In the genomic region with DNA sequence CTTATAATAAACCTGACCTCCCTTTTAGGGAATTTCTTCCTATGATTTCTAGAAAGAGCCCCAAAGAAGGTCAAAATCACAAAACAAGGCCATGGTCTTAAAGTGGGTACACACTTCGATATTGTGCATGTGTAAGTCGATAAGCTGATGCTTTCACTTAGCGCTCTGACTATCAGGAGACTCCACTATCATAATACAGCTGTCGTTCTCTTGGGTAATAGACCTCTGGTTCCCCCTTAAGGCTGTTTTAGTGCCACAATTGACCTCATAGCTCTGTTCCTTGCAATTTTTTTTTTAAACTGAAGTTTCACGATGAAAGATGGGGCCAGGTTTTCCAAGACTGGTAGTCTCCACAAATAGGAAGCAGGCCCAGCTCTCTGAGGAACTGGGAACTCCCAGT, we compare ENCODE assay signal across 10 mouse cellular contexts. TPM values are rescaled to one million over a fixed set of nuclear protein-coding genes. Genes with fewer than 3 reads are reported as not detected.
DNase-seq lines count a peak whose midpoint lies in the region; ATAC-seq and TF ChIP-seq lines count a peak whose summit lies in the region.
"Had no signal": no experiment of that assay in that cellular context is flagged by ENCODE, and none has a peak within 500 bp of the region (broad histone marks: within the 10 kb centered on the region; RNA-seq: fewer than 3 reads in every experiment).

No protein-coding gene starts in this region.

- 0 out of 2 replicates have a peak, but pooled peaks cover 3% of the 10 kb centered on the region for H3K9me3 ChIP-seq in forebrain, embryonic 10.5 days
- H3K9me3 ChIP-seq in forebrain, postnatal 0 days (ENCODE audit: low read length) = no peaks in the 10 kb centered on the region
- H3K9me3 ChIP-seq in lung, embryonic 15.5 days = no peaks in the 10 kb centered on the region
- H3K9me3 ChIP-seq in limb, embryonic 10.5 days (replicated peaks) = no peaks in the 10 kb centered on the region
- no peaks in the 10 kb centered on the region for H3K9me3 ChIP-seq in neural tube, embryonic 15.5 days (replicated peaks)

- H3K4me2 ChIP-seq in forebrain, postnatal 0 days (ENCODE audit: low read depth) = no peak overlapping the region
- peak overlapping the region; percentile 66 for H3K4me2 ChIP-seq in lung, embryonic 15.5 days
- peak overlapping the region; percentile 76 for H3K4me2 ChIP-seq in neural tube, embryonic 15.5 days

- peaks cover 34% of the 10 kb centered on the region for H3K4me1 ChIP-seq in forebrain, embryonic 10.5 days
- peaks cover 5% of the 10 kb centered on the region; the same call in 1 of the 2 replicates for H3K4me1 ChIP-seq in forebrain, postnatal 0 days (ENCODE audit: insufficient read depth)
- H3K4me1 ChIP-seq in lung, embryonic 15.5 days = peaks cover 8% of the 10 kb centered on the region
- H3K4me1 ChIP-seq in limb, embryonic 10.5 days = peaks cover 33% of the 10 kb centered on the region
- peaks cover 13% of the 10 kb centered on the region for H3K4me1 ChIP-seq in neural tube, embryonic 15.5 days

- no peak overlapping the region for H3K27ac ChIP-seq in forebrain, embryonic 10.5 days
- H3K27ac ChIP-seq in forebrain, postnatal 0 days (ENCODE audit: low read depth, low read length) = no peak overlapping the region
- no peak overlapping the region for H3K27ac ChIP-seq in lung, embryonic 15.5 days
- H3K27ac ChIP-seq in limb, embryonic 10.5 days = no peak overlapping the region
- no peak overlapping the region for H3K27ac ChIP-seq in neural tube, embryonic 15.5 days (replicated peaks)
- H3K27ac ChIP-seq: left cerebral cortex, adult 2 months had no signal

- ATAC-seq in forebrain, postnatal 0 days = no peak
- ATAC-seq in lung, embryonic 15.5 days (ENCODE audit: borderline replicate concordance, extremely low read depth, low FRiP score, low TSS enrichment) = no peak
- no peak for ATAC-seq in neural tube, embryonic 15.5 days (ENCODE audit: low FRiP score)

- H3K36me3 ChIP-seq in forebrain, embryonic 10.5 days (replicated peaks) = no peaks in the 10 kb centered on the region
- no peaks in the 10 kb centered on the region for H3K36me3 ChIP-seq in forebrain, postnatal 0 days (ENCODE audit: insufficient read depth)
- no peaks in the 10 kb centered on the region for H3K36me3 ChIP-seq in lung, embryonic 15.5 days
- H3K36me3 ChIP-seq in limb, embryonic 10.5 days = no peaks in the 10 kb centered on the region
- no peaks in the 10 kb centered on the region for H3K36me3 ChIP-seq in neural tube, embryonic 15.5 days

- no peak for TF ChIP-seq CTCF in forebrain, postnatal 0 days (IDR thresholded peaks at IDR 0.05; ENCODE audit: low read depth)

- H3K4me3 ChIP-seq in forebrain, embryonic 10.5 days = peak overlapping the region; percentile 47; the same call in 1 of the 2 replicates
- H3K4me3 ChIP-seq in forebrain, postnatal 0 days (ENCODE audit: low read depth, low read length) = no peak overlapping the region
- peak overlapping the region; percentile 23; the same call in 1 of the 2 replicates for H3K4me3 ChIP-seq in lung, embryonic 15.5 days
- H3K4me3 ChIP-seq in limb, embryonic 10.5 days = peak overlapping the region; percentile 50; the same call in 1 of the 2 replicates
- no peak overlapping the region for H3K4me3 ChIP-seq in neural tube, embryonic 15.5 days (replicated peaks)

- 55% methylated on average over 5 of the region's 5 CpGs for WGBS in forebrain, embryonic 10.5 days
- WGBS in forebrain, postnatal 0 days = 58% methylated on average over 5 of the region's 5 CpGs
- 44% methylated on average over 5 of the region's 5 CpGs for WGBS in lung, embryonic 15.5 days
- WGBS in limb, embryonic 10.5 days = 69% methylated on average over 5 of the region's 5 CpGs
- WGBS in neural tube, embryonic 15.5 days = 66% methylated on average over 5 of the region's 5 CpGs

- H3K9ac ChIP-seq in forebrain, postnatal 0 days = no peak overlapping the region
- no peak overlapping the region for H3K9ac ChIP-seq in lung, embryonic 15.5 days
- H3K9ac ChIP-seq in neural tube, embryonic 15.5 days (replicated peaks) = no peak overlapping the region

- peaks cover 79% of the 10 kb centered on the region for H3K27me3 ChIP-seq in forebrain, embryonic 10.5 days (ENCODE audit: poor library complexity, severe bottlenecking)
- peaks cover 5% of the 10 kb centered on the region; the same call in 1 of the 2 replicates for H3K27me3 ChIP-seq in forebrain, postnatal 0 days (ENCODE audit: insufficient read depth, low read length)
- peaks cover 5% of the 10 kb centered on the region; the same call in 1 of the 2 replicates for H3K27me3 ChIP-seq in lung, embryonic 15.5 days
- peaks cover 42% of the 10 kb centered on the region for H3K27me3 ChIP-seq in limb, embryonic 10.5 days (ENCODE audit: low read depth, poor library complexity, severe bottlenecking)
- no peaks in the 10 kb centered on the region for H3K27me3 ChIP-seq in neural tube, embryonic 15.5 days (replicated peaks)

- DNase-seq in forebrain, embryonic 10.5 days (ENCODE audit: extremely low spot score, low spot score) = no peak
- no peak for DNase-seq in forebrain, postnatal 0 days
- no peak for DNase-seq in lung, postnatal 36 days
- DNase-seq in limb, embryonic 10.5 days (ENCODE audit: low spot score) = no peak
- DNase-seq in layer of hippocampus, postnatal 25 days (ENCODE audit: extremely low spot score in 1 of 2, low spot score in 1 of 2) = no peak
- no peak for DNase-seq in cerebellum, adult 9-11 months
- DNase-seq: cerebellum, adult 9-10 months had no signal

RNA-seq across cellular contexts. Expression of gene Tctex1d1, which starts 1.0 kb away (rescaled TPM):
- polyA plus RNA-seq in forebrain, embryonic 10.5 days (2016; fragmentation: Nextera tagmentation; extraction: Ambion mirVana) = 0.31 and 0.36 TPM in 2 replicates
- 2.3 and 2.4 TPM in 2 replicates for total RNA-seq in forebrain, postnatal 0 days (2014; rRNA removed)
- polyA plus RNA-seq in forebrain, postnatal 0 days (2015; fragmentation: Nextera tagmentation; extraction: Ambion mirVana) = 1.2 and 1.3 TPM in 2 replicates
- 0.90 and 0.98 TPM in 2 replicates for polyA plus RNA-seq in lung, embryonic 15.5 days (2015; fragmentation: Nextera tagmentation; extraction: Ambion mirVana)
- 0.10 and 0.25 TPM in 2 replicates for polyA plus RNA-seq in limb, embryonic 10.5 days (2016; fragmentation: Nextera tagmentation; extraction: Ambion mirVana)
- polyA plus RNA-seq in neural tube, embryonic 15.5 days (2015; fragmentation: Nextera tagmentation; extraction: Ambion mirVana) = 2.7 and 3.2 TPM in 2 replicates
- under 1 TPM in 1 of 2 experiments, not detected in 1; 0.52 TPM for total RNA-seq in layer of hippocampus, postnatal 25 days (2021)

RNA-seq across cellular contexts. Expression of gene Insl5, which starts 47.3 kb away (rescaled TPM):
- not detected in 2 replicates for polyA plus RNA-seq in forebrain, embryonic 10.5 days (2016; fragmentation: Nextera tagmentation; extraction: Ambion mirVana)
- 0.71 TPM in 1 of 2 replicates, not detected in the other for total RNA-seq in forebrain, postnatal 0 days (2014; rRNA removed)
- polyA plus RNA-seq in forebrain, postnatal 0 days (2015; fragmentation: Nextera tagmentation; extraction: Ambion mirVana) = not detected in 2 replicates
- polyA plus RNA-seq in lung, embryonic 15.5 days (2015; fragmentation: Nextera tagmentation; extraction: Ambion mirVana) = 0.30 TPM in 1 of 2 replicates, not detected in the other
- polyA plus RNA-seq in limb, embryonic 10.5 days (2016; fragmentation: Nextera tagmentation; extraction: Ambion mirVana) = not detected in 2 replicates
- 1.0 and 1.5 TPM in 2 replicates for polyA plus RNA-seq in neural tube, embryonic 15.5 days (2015; fragmentation: Nextera tagmentation; extraction: Ambion mirVana)
- under 1 TPM in 1 of 2 experiments, not detected in 1; 0.99 TPM for total RNA-seq in layer of hippocampus, postnatal 25 days (2021)

Comparison
In these comparisons a context has a peak if more than half of its experiments do, and no peak if none do; other contexts are left out.
1. H3K4me3 ChIP-seq: peak in forebrain, embryonic 10.5 days (single experiment), lung, embryonic 15.5 days (single experiment) and limb, embryonic 10.5 days (single experiment); none in forebrain, postnatal 0 days (single experiment) and neural tube, embryonic 15.5 days (single experiment).